Mouse (Mus musculus): ENCODE measurements around the gene Ormdl2. TPM values are rescaled to one million over a fixed set of nuclear protein-coding genes. Genes with fewer than 3 reads are reported as not detected.

Gene Ormdl2
- polyA plus RNA-seq, 1 experiment from 2014 or later = 86.6 TPM

- no peak for ATAC-seq (ENCODE audit: low FRiP score, low TSS enrichment)
- Histone ChIP-seq H3K4me2 (replicated peaks; ENCODE audit: low read depth, low read length) (no peak overlapping the region), H3K27ac (ENCODE audit: low read depth, low read length) (no peak overlapping the region), H3K27me3 (ENCODE audit: control insufficient read depth, insufficient read depth, low read length) (no peaks in the 10 kb centered on the region), H3K9ac (ENCODE audit: low read depth, low read length) (no peak overlapping the region), H3K4me3 (ENCODE audit: low read length) (no peak overlapping the region), H3K4me1 (ENCODE audit: control insufficient read depth, insufficient read depth, low read length) (peaks cover 9% of the 10 kb centered on the region; the same call in 1 of the 2 replicates), H3K36me3 (ENCODE audit: control insufficient read depth, insufficient read depth, low read length) (peaks cover 21% of the 10 kb centered on the region; the same call in 1 of the 2 replicates), H3K9me3 (ENCODE audit: control insufficient read depth, low read length) (no peaks in the 10 kb centered on the region)
- 93% methylated on average over 8 of the region's 8 CpGs for WGBS
These were observed 22.8 kb downstream of the Ormdl2 start for GRCm38 (mm10) chr10:128798676-128799075.

- Histone ChIP-seq H3K27me3 (ENCODE audit: control insufficient read depth, insufficient read depth, low read length) (no peaks in the 10 kb centered on the region), H3K4me3 (ENCODE audit: low read length) (no peak overlapping the region), H3K27ac (ENCODE audit: low read depth, low read length) (no peak overlapping the region), H3K9ac (ENCODE audit: low read depth, low read length) (no peak overlapping the region), H3K9me3 (ENCODE audit: control insufficient read depth, low read length) (no peaks in the 10 kb centered on the region), H3K4me1 (ENCODE audit: control insufficient read depth, insufficient read depth, low read length) (no peaks in the 10 kb centered on the region), H3K36me3 (ENCODE audit: control insufficient read depth, insufficient read depth, low read length) (peaks cover 8% of the 10 kb centered on the region; the same call in 1 of the 2 replicates), H3K4me2 (replicated peaks; ENCODE audit: low read depth, low read length) (no peak overlapping the region)
- WGBS = 96% methylated on average over 3 of the region's 3 CpGs
- no peak for ATAC-seq (ENCODE audit: low FRiP score, low TSS enrichment)
These were observed 25.9 kb downstream of the Ormdl2 start for GRCm38 (mm10) chr10:128795581-128795980.

DNA sequence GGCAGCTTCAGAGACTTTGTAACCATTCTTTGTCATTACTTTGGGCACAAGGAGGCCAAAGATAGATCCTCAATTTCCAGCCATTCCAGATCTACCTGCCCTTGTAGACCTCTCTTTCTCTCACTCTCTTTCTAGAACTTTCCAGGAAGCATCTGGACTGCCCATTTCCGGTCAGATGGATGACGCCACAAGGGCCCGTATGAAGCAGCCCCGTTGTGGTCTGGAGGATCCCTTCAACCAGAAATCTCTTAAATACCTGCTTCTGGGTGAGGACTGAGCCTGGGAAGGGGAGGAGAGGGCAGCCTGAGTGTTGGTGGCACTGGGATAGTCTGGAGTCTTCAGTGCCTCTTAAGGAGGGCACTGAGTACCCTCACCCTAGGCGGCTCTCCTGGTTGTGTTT, 27.1 kb downstream of the Ormdl2 start:
- ATAC-seq (ENCODE audit: low FRiP score, low TSS enrichment) = no peak
- Histone ChIP-seq H3K36me3 (ENCODE audit: control insufficient read depth, insufficient read depth, low read length) (no peaks in the 10 kb centered on the region), H3K4me3 (ENCODE audit: low read length) (no peak overlapping the region), H3K27ac (ENCODE audit: low read depth, low read length) (no peak overlapping the region), H3K4me2 (replicated peaks; ENCODE audit: low read depth, low read length) (no peak overlapping the region), H3K9ac (ENCODE audit: low read depth, low read length) (no peak overlapping the region), H3K27me3 (ENCODE audit: control insufficient read depth, insufficient read depth, low read length) (no peaks in the 10 kb centered on the region), H3K4me1 (ENCODE audit: control insufficient read depth, insufficient read depth, low read length) (no peaks in the 10 kb centered on the region), H3K9me3 (ENCODE audit: control insufficient read depth, low read length) (no peaks in the 10 kb centered on the region)
- 89% methylated on average over 5 of the region's 5 CpGs for WGBS

- 97% methylated on average over 1 of the region's 1 CpGs for WGBS
- H3K27me3 ChIP-seq (ENCODE audit: control insufficient read depth, insufficient read depth, low read length) = no peaks in the 10 kb centered on the region
- H3K4me1 ChIP-seq (ENCODE audit: control insufficient read depth, insufficient read depth, low read length) = no peaks in the 10 kb centered on the region
- H3K9ac ChIP-seq (ENCODE audit: low read depth, low read length) = no peak overlapping the region
- H3K9me3 ChIP-seq (ENCODE audit: control insufficient read depth, low read length) = no peaks in the 10 kb centered on the region
- no peaks in the 10 kb centered on the region for H3K36me3 ChIP-seq (ENCODE audit: control insufficient read depth, insufficient read depth, low read length)
- H3K27ac ChIP-seq (ENCODE audit: low read depth, low read length) = no peak overlapping the region
- ATAC-seq (ENCODE audit: low FRiP score, low TSS enrichment) = no peak
- no peak overlapping the region for H3K4me3 ChIP-seq (ENCODE audit: low read length)
- no peak overlapping the region for H3K4me2 ChIP-seq (replicated peaks; ENCODE audit: low read depth, low read length)
These were observed 28.2 kb downstream of the Ormdl2 start for GRCm38 (mm10) chr10:128793258-128793657.

GRCm38 (mm10) chr10:128792041-128792440, 29.4 kb downstream of the Ormdl2 start:
- Histone ChIP-seq H3K4me1 (ENCODE audit: control insufficient read depth, insufficient read depth, low read length) (no peaks in the 10 kb centered on the region), H3K27ac (ENCODE audit: low read depth, low read length) (no peak overlapping the region), H3K27me3 (ENCODE audit: control insufficient read depth, insufficient read depth, low read length) (no peaks in the 10 kb centered on the region), H3K9ac (ENCODE audit: low read depth, low read length) (no peak overlapping the region), H3K9me3 (ENCODE audit: control insufficient read depth, low read length) (no peaks in the 10 kb centered on the region), H3K4me3 (ENCODE audit: low read length) (no peak overlapping the region), H3K4me2 (replicated peaks; ENCODE audit: low read depth, low read length) (no peak overlapping the region), H3K36me3 (ENCODE audit: control insufficient read depth, insufficient read depth, low read length) (no peaks in the 10 kb centered on the region)
- no peak for ATAC-seq (ENCODE audit: low FRiP score, low TSS enrichment)

GRCm38 (mm10) chr10:128790398-128791124, 30.9 kb downstream of the Ormdl2 start, which contains the start of gene Mmp19:
TSS of gene Mmp19 (plus strand) at chr10:128790910.
- no peak within 1 kb of the TSS for H3K9ac ChIP-seq (ENCODE audit: low read depth, low read length)
- WGBS = 75% methylated on average over 7 of the region's 7 CpGs
- no peak for ATAC-seq (ENCODE audit: low FRiP score, low TSS enrichment)
- H3K27me3 ChIP-seq (ENCODE audit: control insufficient read depth, insufficient read depth, low read length) = no peaks in the 10 kb centered on the region
- no peaks in the 10 kb centered on the region for H3K9me3 ChIP-seq (ENCODE audit: control insufficient read depth, low read length)
- no peak within 1 kb of the TSS for H3K27ac ChIP-seq (ENCODE audit: low read depth, low read length)
- no peaks in the 10 kb centered on the region for H3K4me1 ChIP-seq (ENCODE audit: control insufficient read depth, insufficient read depth, low read length)
- H3K4me2 ChIP-seq (replicated peaks; ENCODE audit: low read depth, low read length) = no peak within 1 kb of the TSS
- no peaks in the 10 kb centered on the region for H3K36me3 ChIP-seq (ENCODE audit: control insufficient read depth, insufficient read depth, low read length)
- no peak within 1 kb of the TSS for H3K4me3 ChIP-seq (ENCODE audit: low read length)

GRCm38 (mm10) chr10:128780200-128780599, 41.2 kb downstream of the Ormdl2 start:
- WGBS = 82% methylated on average over 1 of the region's 1 CpGs
- Histone ChIP-seq H3K9me3 (ENCODE audit: control insufficient read depth, low read length) (peaks cover 6% of the 10 kb centered on the region; the same call in 1 of the 2 replicates), H3K4me1 (ENCODE audit: control insufficient read depth, insufficient read depth, low read length) (no peaks in the 10 kb centered on the region; the same call in 1 of the 2 replicates), H3K36me3 (ENCODE audit: control insufficient read depth, insufficient read depth, low read length) (no peaks in the 10 kb centered on the region), H3K9ac (ENCODE audit: low read depth, low read length) (no peak overlapping the region), H3K4me3 (ENCODE audit: low read length) (no peak overlapping the region), H3K27ac (ENCODE audit: low read depth, low read length) (no peak overlapping the region), H3K4me2 (replicated peaks; ENCODE audit: low read depth, low read length) (no peak overlapping the region), H3K27me3 (ENCODE audit: control insufficient read depth, insufficient read depth, low read length) (no peaks in the 10 kb centered on the region)
- no peak for ATAC-seq (ENCODE audit: low FRiP score, low TSS enrichment)

GRCm38 (mm10) chr10:128779011-128779795, 42.2 kb downstream of the Ormdl2 start:
- Histone ChIP-seq H3K27me3 (ENCODE audit: control insufficient read depth, insufficient read depth, low read length) (no peaks in the 10 kb centered on the region), H3K27ac (ENCODE audit: low read depth, low read length) (peak overlapping the region; percentile 32), H3K4me2 (replicated peaks; ENCODE audit: low read depth, low read length) (no peak overlapping the region), H3K9me3 (ENCODE audit: control insufficient read depth, low read length) (peaks cover 3% of the 10 kb centered on the region; the same call in 1 of the 2 replicates), H3K4me1 (ENCODE audit: control insufficient read depth, insufficient read depth, low read length) (no peaks in the 10 kb centered on the region; the same call in 1 of the 2 replicates), H3K4me3 (ENCODE audit: low read length) (no peak overlapping the region), H3K9ac (ENCODE audit: low read depth, low read length) (no peak overlapping the region), H3K36me3 (ENCODE audit: control insufficient read depth, insufficient read depth, low read length) (no peaks in the 10 kb centered on the region)
- 35% methylated on average over 8 of the region's 8 CpGs for WGBS
- ATAC-seq (ENCODE audit: low FRiP score, low TSS enrichment) = peak; percentile 94

DNA sequence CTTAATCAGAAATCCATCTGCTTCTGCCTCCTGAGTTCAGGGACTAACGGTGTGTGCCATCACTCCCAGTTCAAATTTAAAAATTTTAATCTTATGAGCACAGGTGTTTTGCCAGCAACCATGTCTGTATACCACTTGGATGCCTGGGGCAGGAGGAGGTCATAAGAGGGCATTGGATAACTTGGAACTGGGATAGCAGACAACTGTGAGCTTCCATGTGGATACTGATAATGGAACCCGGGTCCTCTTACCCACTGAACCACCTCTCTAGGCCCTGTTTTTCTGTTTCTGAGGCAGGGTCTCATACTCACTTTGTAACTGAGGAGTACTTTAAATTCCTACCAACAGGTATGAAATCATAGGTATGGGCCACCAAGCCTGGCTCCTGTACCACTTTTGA, 43.0 kb downstream of the Ormdl2 start:
- H3K4me1 ChIP-seq (ENCODE audit: control insufficient read depth, insufficient read depth, low read length) = no peaks in the 10 kb centered on the region; the same call in 1 of the 2 replicates
- no peaks in the 10 kb centered on the region for H3K9me3 ChIP-seq (ENCODE audit: control insufficient read depth, low read length)
- ATAC-seq (ENCODE audit: low FRiP score, low TSS enrichment) = no peak
- WGBS = 93% methylated on average over 2 of the region's 2 CpGs
- no peaks in the 10 kb centered on the region for H3K27me3 ChIP-seq (ENCODE audit: control insufficient read depth, insufficient read depth, low read length)
- H3K4me3 ChIP-seq (ENCODE audit: low read length) = no peak overlapping the region
- no peak overlapping the region for H3K9ac ChIP-seq (ENCODE audit: low read depth, low read length)
- H3K36me3 ChIP-seq (ENCODE audit: control insufficient read depth, insufficient read depth, low read length) = no peaks in the 10 kb centered on the region
- H3K4me2 ChIP-seq (replicated peaks; ENCODE audit: low read depth, low read length) = no peak overlapping the region
- peak overlapping the region; percentile 32; the same call in 1 of the 2 replicates for H3K27ac ChIP-seq (ENCODE audit: low read depth, low read length)
